Mouse (Mus musculus): ENCODE results near the gene Nckap5l.
"Not testable (repeated sequence)": the region's sequence is repeated elsewhere in the genome, so short reads cannot be mapped to it uniquely, and the experiment has no call there.

Nckap5l gene

DNA sequence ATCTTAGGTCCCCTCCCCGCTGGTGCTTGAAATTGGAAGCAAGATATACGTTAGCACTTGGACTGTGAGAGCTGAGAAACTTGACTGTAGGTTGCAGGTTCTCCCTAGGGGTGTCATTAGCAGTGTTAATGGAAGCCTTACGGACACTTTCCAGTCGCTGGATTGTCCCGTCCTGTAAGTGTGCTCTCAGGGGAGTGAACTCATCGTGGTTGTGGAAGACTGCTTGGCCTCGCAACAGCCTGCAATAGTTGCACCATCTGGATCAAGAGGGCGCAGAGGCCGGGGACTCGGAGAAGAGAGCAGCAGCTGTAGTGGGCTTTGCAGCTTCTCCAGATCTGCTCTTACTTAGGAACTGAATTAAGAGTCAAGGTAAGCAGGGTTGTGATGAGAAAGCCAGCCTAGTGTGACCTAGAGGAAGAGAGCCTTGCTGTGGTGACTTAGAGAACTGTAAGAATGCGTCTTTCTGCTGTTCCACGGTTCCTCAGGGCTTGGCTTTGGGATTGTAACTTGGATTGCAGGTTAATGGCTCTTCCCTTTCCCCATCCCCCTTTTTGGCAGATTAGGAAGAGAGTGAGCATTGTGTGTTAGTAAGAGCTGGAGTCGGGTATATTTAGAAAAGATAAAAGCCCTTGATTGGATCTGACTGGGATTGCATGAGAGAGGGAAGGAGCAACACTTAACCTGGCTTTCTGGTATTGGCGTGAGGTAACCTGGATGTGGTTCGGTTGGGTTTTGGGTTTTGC is 57.9 kb downstream of the Nckap5l start:
- in situ Hi-C loops (cut with MseI, MboI), result no loop called here

GRCm38 (mm10) chr15:99397622-99398021 is 59.9 kb downstream of the Nckap5l start:
- in situ Hi-C loops (cut with MseI, MboI), result no loop called here

DNA sequence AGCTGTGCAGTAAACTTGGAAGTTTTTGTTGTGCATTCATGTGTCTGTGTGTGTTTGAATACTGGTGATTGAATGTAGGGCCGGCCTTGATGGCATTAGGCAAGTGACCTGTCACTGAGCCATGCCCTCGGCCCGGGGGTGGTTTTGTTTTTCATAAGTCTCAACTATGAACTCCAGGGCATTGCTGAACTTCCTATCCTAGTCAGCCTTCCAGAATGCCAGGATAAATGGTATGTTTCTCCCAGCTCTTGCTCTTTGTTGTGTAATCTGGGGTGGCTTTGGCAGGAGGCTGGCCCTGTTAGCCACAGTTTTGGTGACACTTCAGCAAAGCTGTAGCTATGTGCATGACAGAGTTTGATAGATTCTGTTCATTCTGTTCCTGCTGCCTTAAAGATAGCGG is 60.7 kb downstream of the Nckap5l start:
- in situ Hi-C loops (cut with MseI, MboI), result no loop called here

DNA sequence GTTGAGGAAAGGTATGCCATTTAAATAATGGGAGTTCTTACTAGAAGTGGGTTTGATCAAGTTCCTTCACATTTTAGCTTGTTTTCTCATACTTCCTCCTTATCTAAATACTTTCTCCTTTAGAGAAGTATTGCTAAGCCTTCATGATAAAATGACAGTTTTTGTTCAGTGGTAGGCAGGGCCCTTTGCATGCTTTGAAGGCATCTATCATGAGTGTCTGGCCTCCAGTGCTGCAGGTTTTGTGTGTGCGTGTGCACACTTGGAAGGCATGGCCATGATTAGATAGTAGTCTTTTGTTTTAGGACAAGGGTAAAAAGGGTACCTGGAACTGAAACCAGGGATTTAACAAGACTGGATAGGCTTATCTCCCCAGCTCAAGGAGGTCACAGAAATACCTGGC is 61.1 kb downstream of the Nckap5l start:
- in situ Hi-C loops (cut with MseI, MboI), result no loop called here

GRCm38 (mm10) chr15:99393386-99394252 is 63.9 kb downstream of the Nckap5l start:
- in situ Hi-C loops (cut with MseI, MboI), result no loop called here

GRCm38 (mm10) chr15:99392486-99393385 is 64.8 kb downstream of the Nckap5l start, which contains the start of gene Tmbim6:
Gene Tmbim6 (plus strand): TSS chr15:99392882.
- in situ Hi-C loops (cut with MseI, MboI), result no loop called here

- in situ Hi-C loops (cut with MseI, MboI), result no loop called here
These were observed 65.6 kb downstream of the Nckap5l start for GRCm38 (mm10) chr15:99391975-99392374.

DNA sequence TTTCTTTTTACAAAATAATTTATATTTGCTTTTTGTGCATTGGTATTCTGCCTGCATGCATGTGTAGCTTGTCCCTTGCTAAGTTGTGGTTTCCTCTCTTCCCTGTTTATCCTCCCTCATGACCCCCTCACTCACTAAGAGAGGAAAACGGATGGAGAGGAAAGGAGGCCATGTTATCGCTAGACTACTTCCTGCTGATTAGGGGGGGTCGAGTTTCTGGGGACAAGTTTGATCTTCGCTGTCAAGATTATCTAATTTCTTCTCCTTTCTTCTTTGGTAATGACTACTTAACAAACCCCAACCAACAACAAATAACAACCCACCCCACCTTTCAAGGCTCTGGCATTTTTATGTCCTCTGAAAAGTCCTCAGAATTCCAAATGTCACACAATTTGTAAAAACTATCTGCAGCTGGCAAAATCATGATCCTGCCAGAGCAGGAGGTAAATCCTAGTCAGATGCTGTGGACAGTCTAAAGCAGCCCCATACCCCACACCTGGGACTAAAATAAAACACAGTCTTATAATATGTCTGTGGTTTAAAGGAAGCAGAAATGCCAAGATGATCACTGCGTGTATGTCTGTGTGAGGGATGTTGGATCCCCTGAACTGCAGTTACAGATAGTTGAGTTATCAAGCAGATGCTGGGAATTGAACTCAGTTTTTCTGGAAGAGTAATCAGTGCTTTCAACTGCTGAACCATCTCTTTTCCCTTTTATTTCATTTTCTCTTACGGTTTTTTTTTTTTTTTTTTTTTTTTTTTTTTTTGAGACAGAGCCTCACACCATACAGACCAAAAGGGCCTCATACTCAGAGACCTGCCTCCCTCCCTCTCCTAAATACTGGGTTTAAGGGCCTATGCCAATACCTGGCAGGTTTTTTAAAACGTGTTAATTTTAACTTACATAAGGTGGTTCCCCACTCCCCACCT is 66.8 kb downstream of the Nckap5l start:
- in situ Hi-C loops (cut with MseI, MboI), result no loop called here

DNA sequence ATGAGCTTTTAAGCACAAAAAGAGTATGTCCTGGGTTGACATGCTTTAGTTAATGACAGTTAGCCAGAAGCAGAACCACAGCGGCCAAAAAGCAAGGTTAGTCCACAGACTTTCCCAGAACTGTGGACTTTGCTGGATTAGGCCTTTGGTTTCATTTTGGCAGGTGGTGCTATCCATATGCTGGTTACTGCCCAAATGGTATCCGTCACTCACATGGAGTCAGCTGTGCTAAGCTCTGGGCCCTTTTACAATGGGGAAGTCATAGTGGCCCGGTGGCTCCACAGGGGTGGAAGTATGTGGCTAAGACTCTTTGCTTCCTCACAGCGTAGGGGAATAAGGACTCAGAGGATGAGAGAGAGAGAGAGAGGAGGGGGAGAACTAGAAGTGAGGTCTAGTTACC is 69.6 kb downstream of the Nckap5l start:
- in situ Hi-C loops (cut with MseI, MboI), result no loop called here

- in situ Hi-C loops (cut with MseI, MboI), result no loop called here
These were observed 70.8 kb downstream of the Nckap5l start for GRCm38 (mm10) chr15:99386796-99387195.

DNA sequence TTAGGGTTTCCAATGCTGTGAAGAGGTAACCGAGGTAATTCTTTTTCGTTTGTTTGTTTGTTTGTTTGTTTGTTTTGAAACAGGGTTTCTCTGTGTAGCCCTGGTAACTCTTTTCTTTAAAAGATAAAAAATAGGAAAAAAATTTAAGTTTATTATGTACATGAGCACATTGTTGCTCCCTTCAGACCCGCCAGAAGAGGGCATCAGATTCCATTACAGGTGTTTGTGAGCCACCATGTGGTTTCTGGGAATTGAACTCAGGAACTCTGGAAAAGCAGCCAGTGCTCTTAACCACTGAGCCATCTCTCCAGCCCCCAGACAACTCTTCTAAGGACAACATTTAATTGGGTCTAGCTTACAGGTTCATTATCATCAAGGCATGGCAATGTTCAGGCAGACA is 71.4 kb downstream of the Nckap5l start:
- in situ Hi-C loops (cut with MseI, MboI), result not testable (repeated sequence)

DNA sequence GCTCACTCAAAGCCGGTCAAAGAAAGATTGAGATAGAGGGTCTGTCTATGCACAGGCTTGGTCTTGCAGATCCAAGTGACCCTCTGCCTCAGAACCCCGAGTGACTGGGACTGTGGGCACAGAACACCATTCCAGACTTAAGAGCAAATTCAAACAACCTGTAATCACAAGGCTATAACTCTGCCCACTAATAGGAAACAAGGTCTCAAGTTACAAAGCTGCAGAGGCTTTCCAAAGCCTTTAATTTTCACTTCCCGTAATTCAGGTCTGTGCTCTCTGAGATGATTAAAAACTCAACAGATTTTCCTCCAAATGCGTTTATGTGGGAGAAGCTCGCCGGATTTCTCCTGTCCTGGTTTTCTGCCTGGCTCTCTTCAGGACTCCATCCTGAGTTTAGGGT is 73.5 kb downstream of the Nckap5l start:
- in situ Hi-C loops (cut with MseI, MboI), result no loop called here

GRCm38 (mm10) chr15:99382893-99383292 is 74.7 kb downstream of the Nckap5l start:
- in situ Hi-C loops (cut with MseI, MboI), result no loop called here

- in situ Hi-C loops (cut with MseI, MboI), result loop anchor here (5.0 kb wide), 2 partner anchors 49 to 59 kb away; no protein-coding TSS in a partner anchor
These were observed 81.3 kb downstream of the Nckap5l start for GRCm38 (mm10) chr15:99376240-99376639.

GRCm38 (mm10) chr15:99375581-99375980 is 82.0 kb downstream of the Nckap5l start:
- in situ Hi-C loops (cut with MseI, MboI), result loop anchor here (5.0 kb wide), 2 partner anchors 48 to 58 kb away; no protein-coding TSS in a partner anchor

DNA sequence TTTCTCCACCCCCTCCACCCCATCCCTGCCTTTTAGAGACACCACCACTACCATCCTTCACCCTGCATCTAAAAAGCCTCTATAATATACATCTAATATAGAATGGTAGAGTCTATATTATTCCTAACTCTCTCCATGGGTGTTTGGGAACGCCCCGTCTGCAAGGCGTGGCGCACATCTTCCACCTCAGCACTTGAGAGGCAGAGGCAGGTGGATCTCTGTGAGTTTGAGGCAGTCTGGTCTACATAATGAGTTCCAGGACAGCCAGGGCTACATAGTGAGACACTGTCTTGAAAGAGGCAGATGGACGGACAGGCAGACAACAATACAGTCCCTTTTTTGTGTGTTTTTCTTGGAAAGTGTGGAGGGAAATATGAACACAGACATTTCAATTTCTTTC is 82.5 kb downstream of the Nckap5l start:
- in situ Hi-C loops (cut with MseI, MboI), result loop anchor here (5.0 kb wide), 2 partner anchors 48 to 58 kb away; no protein-coding TSS in a partner anchor

- in situ Hi-C loops (cut with MseI, MboI), result no loop called here
These were observed 84.8 kb downstream of the Nckap5l start for GRCm38 (mm10) chr15:99372761-99373160.

All from mouse trophoblast stem cell (cell line).